Mouse (Mus musculus): Measurements from ENCODE around the gene Med13l. TPM values are rescaled to one million over a fixed set of nuclear protein-coding genes. Genes with fewer than 3 reads are reported as not detected.
"Not testable (repeated sequence)": the region's sequence is repeated elsewhere in the genome, so short reads cannot be mapped to it uniquely, and the experiment has no call there.

Gene Med13l
- polyA plus RNA-seq, 1 experiment from 2014 or later = 11.5 TPM

- Histone ChIP-seq H3K4me1 (ENCODE audit: control insufficient read depth, insufficient read depth, low read depth, low read length) (peaks cover 20% of the 10 kb centered on the region), H3K4me3 (ENCODE audit: low read length) (no peak overlapping the region), H3K9me3 (ENCODE audit: control insufficient read depth, low read length) (no peaks in the 10 kb centered on the region), H3K27me3 (replicated peaks; ENCODE audit: control insufficient read depth, insufficient read depth, low read length) (no peaks in the 10 kb centered on the region), H3K9ac (ENCODE audit: low read depth, low read length) (no peak overlapping the region), H3K27ac (ENCODE audit: low read depth, low read length) (no peak overlapping the region), H3K4me2 (ENCODE audit: low read length) (no peak overlapping the region), H3K36me3 (ENCODE audit: control insufficient read depth, insufficient read depth, low read length) (no peaks in the 10 kb centered on the region)
- ATAC-seq = no peak
- WGBS = 86% methylated on average over 8 of the region's 8 CpGs
These were observed 92.1 kb downstream of the Med13l start for GRCm38 (mm10) chr5:118652611-118653010.

- H3K9ac ChIP-seq (ENCODE audit: low read depth, low read length); H3K27me3 ChIP-seq (replicated peaks; ENCODE audit: control insufficient read depth, insufficient read depth, low read length); H3K9me3 ChIP-seq (ENCODE audit: control insufficient read depth, low read length); H3K36me3 ChIP-seq (ENCODE audit: control insufficient read depth, insufficient read depth, low read length); H3K4me3 ChIP-seq (ENCODE audit: low read length); ATAC-seq; H3K27ac ChIP-seq (ENCODE audit: low read depth, low read length); H3K4me2 ChIP-seq (ENCODE audit: low read length): not testable (repeated sequence)
- H3K4me1 ChIP-seq (ENCODE audit: control insufficient read depth, insufficient read depth, low read depth, low read length) = peaks cover 17% of the 10 kb centered on the region
- 89% methylated on average over 5 of the region's 5 CpGs for WGBS
These were observed 92.6 kb downstream of the Med13l start for GRCm38 (mm10) chr5:118653119-118653518.

GRCm38 (mm10) chr5:118654599-118654998 is 94.1 kb downstream of the Med13l start:
- peaks cover 17% of the 10 kb centered on the region for H3K4me1 ChIP-seq (ENCODE audit: control insufficient read depth, insufficient read depth, low read depth, low read length)
- WGBS = 66% methylated on average over 11 of the region's 11 CpGs
- H3K9ac ChIP-seq (ENCODE audit: low read depth, low read length) = 0 out of 2 replicates have a peak overlapping the region, but pooled peaks have one; percentile 15
- H3K36me3 ChIP-seq (ENCODE audit: control insufficient read depth, insufficient read depth, low read length) = no peaks in the 10 kb centered on the region
- no peak overlapping the region for H3K4me3 ChIP-seq (ENCODE audit: low read length)
- H3K27ac ChIP-seq (ENCODE audit: low read depth, low read length) = no peak overlapping the region
- H3K9me3 ChIP-seq (ENCODE audit: control insufficient read depth, low read length) = no peaks in the 10 kb centered on the region
- no peak overlapping the region for H3K4me2 ChIP-seq (ENCODE audit: low read length)
- H3K27me3 ChIP-seq (replicated peaks; ENCODE audit: control insufficient read depth, insufficient read depth, low read length) = no peaks in the 10 kb centered on the region
- 0 out of 2 replicates have a peak, but pooled peaks have one; percentile 43 for ATAC-seq

GRCm38 (mm10) chr5:118655025-118655424 is 94.5 kb downstream of the Med13l start:
- Histone ChIP-seq H3K4me3 (ENCODE audit: low read length) (no peak overlapping the region), H3K36me3 (ENCODE audit: control insufficient read depth, insufficient read depth, low read length) (no peaks in the 10 kb centered on the region), H3K4me1 (ENCODE audit: control insufficient read depth, insufficient read depth, low read depth, low read length) (peaks cover 15% of the 10 kb centered on the region), H3K9ac (ENCODE audit: low read depth, low read length) (no peak overlapping the region), H3K27me3 (replicated peaks; ENCODE audit: control insufficient read depth, insufficient read depth, low read length) (no peaks in the 10 kb centered on the region), H3K27ac (ENCODE audit: low read depth, low read length) (no peak overlapping the region), H3K9me3 (ENCODE audit: control insufficient read depth, low read length) (no peaks in the 10 kb centered on the region), H3K4me2 (ENCODE audit: low read length) (no peak overlapping the region)
- peak; percentile 79 for ATAC-seq
- WGBS = 35% methylated on average over 2 of the region's 2 CpGs

GRCm38 (mm10) chr5:118655428-118655827 is 94.9 kb downstream of the Med13l start:
- ATAC-seq = no peak
- H3K9me3 ChIP-seq (ENCODE audit: control insufficient read depth, low read length) = no peaks in the 10 kb centered on the region
- no peaks in the 10 kb centered on the region for H3K36me3 ChIP-seq (ENCODE audit: control insufficient read depth, insufficient read depth, low read length)
- H3K4me3 ChIP-seq (ENCODE audit: low read length) = no peak overlapping the region
- no peaks in the 10 kb centered on the region for H3K27me3 ChIP-seq (replicated peaks; ENCODE audit: control insufficient read depth, insufficient read depth, low read length)
- no peak overlapping the region for H3K4me2 ChIP-seq (ENCODE audit: low read length)
- H3K9ac ChIP-seq (ENCODE audit: low read depth, low read length) = no peak overlapping the region
- H3K4me1 ChIP-seq (ENCODE audit: control insufficient read depth, insufficient read depth, low read depth, low read length) = peaks cover 15% of the 10 kb centered on the region
- H3K27ac ChIP-seq (ENCODE audit: low read depth, low read length) = no peak overlapping the region
- 43% methylated on average over 7 of the region's 7 CpGs for WGBS

GRCm38 (mm10) chr5:118655966-118656365 is 95.5 kb downstream of the Med13l start:
- peaks cover 11% of the 10 kb centered on the region for H3K4me1 ChIP-seq (ENCODE audit: control insufficient read depth, insufficient read depth, low read depth, low read length)
- WGBS = 86% methylated on average over 6 of the region's 6 CpGs
- H3K27me3 ChIP-seq (replicated peaks; ENCODE audit: control insufficient read depth, insufficient read depth, low read length) = no peaks in the 10 kb centered on the region
- H3K9ac ChIP-seq (ENCODE audit: low read depth, low read length) = no peak overlapping the region
- no peak overlapping the region for H3K4me2 ChIP-seq (ENCODE audit: low read length)
- no peaks in the 10 kb centered on the region for H3K9me3 ChIP-seq (ENCODE audit: control insufficient read depth, low read length)
- ATAC-seq = no peak
- H3K27ac ChIP-seq (ENCODE audit: low read depth, low read length) = no peak overlapping the region
- H3K36me3 ChIP-seq (ENCODE audit: control insufficient read depth, insufficient read depth, low read length) = no peaks in the 10 kb centered on the region
- no peak overlapping the region for H3K4me3 ChIP-seq (ENCODE audit: low read length)

GRCm38 (mm10) chr5:118658256-118658837 is 97.9 kb downstream of the Med13l start:
- no peak overlapping the region for H3K4me3 ChIP-seq (ENCODE audit: low read length)
- no peak overlapping the region for H3K9ac ChIP-seq (ENCODE audit: low read depth, low read length)
- no peak for ATAC-seq
- no peak overlapping the region for H3K27ac ChIP-seq (ENCODE audit: low read depth, low read length)
- 92% methylated on average over 7 of the region's 7 CpGs for WGBS
- H3K36me3 ChIP-seq (ENCODE audit: control insufficient read depth, insufficient read depth, low read length) = no peaks in the 10 kb centered on the region
- no peaks in the 10 kb centered on the region for H3K9me3 ChIP-seq (ENCODE audit: control insufficient read depth, low read length)
- H3K4me2 ChIP-seq (ENCODE audit: low read length) = no peak overlapping the region
- H3K4me1 ChIP-seq (ENCODE audit: control insufficient read depth, insufficient read depth, low read depth, low read length) = peaks cover 9% of the 10 kb centered on the region
- H3K27me3 ChIP-seq (replicated peaks; ENCODE audit: control insufficient read depth, insufficient read depth, low read length) = no peaks in the 10 kb centered on the region

- 81% methylated on average over 2 of the region's 2 CpGs for WGBS
These were observed 99.2 kb downstream of the Med13l start for GRCm38 (mm10) chr5:118659713-118660112.

GRCm38 (mm10) chr5:118661751-118662150 is 101.3 kb downstream of the Med13l start:
- Histone ChIP-seq H3K4me1 (ENCODE audit: control insufficient read depth, insufficient read depth, low read depth, low read length) (peaks cover 11% of the 10 kb centered on the region), H3K27me3 (replicated peaks; ENCODE audit: control insufficient read depth, insufficient read depth, low read length) (no peaks in the 10 kb centered on the region), H3K36me3 (ENCODE audit: control insufficient read depth, insufficient read depth, low read length) (no peaks in the 10 kb centered on the region), H3K9ac (ENCODE audit: low read depth, low read length) (no peak overlapping the region), H3K27ac (ENCODE audit: low read depth, low read length) (no peak overlapping the region), H3K9me3 (ENCODE audit: control insufficient read depth, low read length) (no peaks in the 10 kb centered on the region), H3K4me2 (ENCODE audit: low read length) (no peak overlapping the region), H3K4me3 (ENCODE audit: low read length) (no peak overlapping the region)
- WGBS = 67% methylated on average over 5 of the region's 5 CpGs
- ATAC-seq = no peak

More at GRCm38 (mm10) chr5:118659713-118660112, 99.2 kb downstream of the Med13l start:
- Histone ChIP-seq H3K4me1 (ENCODE audit: control insufficient read depth, insufficient read depth, low read depth, low read length) (peaks cover 5% of the 10 kb centered on the region), H3K4me3 (ENCODE audit: low read length) (no peak overlapping the region), H3K36me3 (ENCODE audit: control insufficient read depth, insufficient read depth, low read length) (no peaks in the 10 kb centered on the region), H3K9me3 (ENCODE audit: control insufficient read depth, low read length) (no peaks in the 10 kb centered on the region), H3K9ac (ENCODE audit: low read depth, low read length) (no peak overlapping the region), H3K27ac (ENCODE audit: low read depth, low read length) (no peak overlapping the region), H3K4me2 (ENCODE audit: low read length) (no peak overlapping the region), H3K27me3 (replicated peaks; ENCODE audit: control insufficient read depth, insufficient read depth, low read length) (no peaks in the 10 kb centered on the region)
- ATAC-seq = no peak

Data from hindbrain, embryonic 16.5 days (tissue).